Mouse (Mus musculus) left cerebral cortex, adult 8-10 months (tissue): ENCODE measurements around the gene Cd7. TPM values are rescaled to one million over a fixed set of nuclear protein-coding genes. Genes with fewer than 3 reads are reported as not detected.

ENCODE experiments used
- DNase-seq, 2 experiments: peaks; one replicate each; pipeline ENCODE4 v3.0.0; 2022; ENCODE audit warnings: low spot score in 2 of 2
- total RNA-seq, 4 experiments: library from RNA; stranded (reverse); gene quantifications; 2 replicates each; pipeline ENCODE4 v1.2.4; 2022

Cd7 gene
- total RNA-seq, 4 experiments from 2014 or later: 1.3 to 2.7 (median 1.4) TPM

DNA sequence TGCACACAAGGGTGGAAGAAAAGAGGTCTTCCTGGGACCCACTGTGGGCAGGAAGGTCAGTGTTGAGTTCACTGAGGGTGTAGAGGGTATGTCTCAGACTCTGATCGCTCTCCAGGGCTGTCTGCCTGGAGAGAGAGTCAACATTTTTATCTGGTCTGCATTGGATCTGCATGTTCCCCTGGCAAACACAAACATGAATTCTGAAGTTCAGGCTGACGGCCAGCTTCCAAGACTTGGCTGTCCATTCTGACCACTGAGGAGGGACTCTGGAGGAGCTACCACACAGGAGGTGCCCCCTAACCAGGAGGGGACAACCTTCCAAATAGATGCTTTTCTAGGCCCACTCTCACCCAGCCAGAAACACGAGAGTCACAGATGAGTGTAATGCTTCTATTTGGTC, 47.4 kb downstream of the Cd7 start:
- no peak for DNase-seq

DNA sequence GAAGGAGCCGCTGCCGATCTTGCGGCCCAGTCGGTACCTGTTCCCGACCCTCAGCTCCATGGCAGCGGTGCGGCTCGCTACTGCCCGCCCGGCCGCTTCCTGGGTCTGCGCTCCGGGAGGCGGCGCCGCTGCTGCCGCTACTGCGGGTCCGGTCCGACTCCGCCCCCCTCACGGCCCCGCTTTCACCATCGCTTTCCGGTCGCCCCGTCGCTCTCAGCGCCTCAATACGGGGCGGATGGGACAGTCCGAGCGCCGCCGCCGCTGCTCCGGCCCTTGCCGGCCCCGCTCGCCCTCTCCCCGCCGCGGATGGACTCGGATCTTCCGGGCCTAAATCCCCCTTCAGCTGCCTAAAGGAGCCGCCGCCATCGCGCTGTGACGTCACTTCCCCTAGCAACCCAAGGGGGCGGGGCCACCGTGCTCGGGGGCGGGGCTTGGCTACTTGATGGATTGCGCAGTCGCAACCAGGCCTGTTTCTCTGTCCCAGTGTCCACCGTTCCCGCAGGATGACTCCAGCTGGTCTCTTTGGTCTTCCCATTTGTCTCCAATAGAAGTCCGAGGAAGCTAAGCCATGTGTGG, 48.2 kb downstream of the Cd7 start, which contains the start of gene Csnk1d:
Gene Csnk1d, minus strand, starts transcription at position 380 of the 576 bp plus-strand sequence.
- DNase-seq: peak; percentile 96 to 100

- DNase-seq: no peak
Measured at GRCm38 (mm10) chr11:120990126-120990781, 49.0 kb downstream of the Cd7 start.

DNA sequence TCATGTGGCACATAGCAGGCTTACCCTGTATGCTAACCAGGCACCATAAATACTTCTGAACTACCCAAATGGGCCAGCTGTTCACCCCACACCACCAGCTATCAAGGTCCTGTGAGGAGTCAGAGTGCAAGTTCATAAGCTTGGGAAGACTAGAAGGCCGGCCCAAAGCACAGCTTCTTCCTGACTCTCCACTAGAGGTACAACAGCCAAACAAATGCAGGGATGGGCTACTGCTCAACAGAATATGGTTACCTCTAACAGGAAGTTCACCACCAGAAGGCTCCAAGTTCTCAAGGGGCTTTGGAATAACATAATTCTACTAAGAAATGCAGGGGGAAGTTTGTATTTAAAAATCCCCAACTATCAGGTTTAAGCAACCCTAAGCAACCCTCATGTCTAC, 49.7 kb downstream of the Cd7 start:
- DNase-seq: no peak

GRCm38 (mm10) chr11:120988410-120988809, 50.8 kb downstream of the Cd7 start:
- no peak for DNase-seq

DNA sequence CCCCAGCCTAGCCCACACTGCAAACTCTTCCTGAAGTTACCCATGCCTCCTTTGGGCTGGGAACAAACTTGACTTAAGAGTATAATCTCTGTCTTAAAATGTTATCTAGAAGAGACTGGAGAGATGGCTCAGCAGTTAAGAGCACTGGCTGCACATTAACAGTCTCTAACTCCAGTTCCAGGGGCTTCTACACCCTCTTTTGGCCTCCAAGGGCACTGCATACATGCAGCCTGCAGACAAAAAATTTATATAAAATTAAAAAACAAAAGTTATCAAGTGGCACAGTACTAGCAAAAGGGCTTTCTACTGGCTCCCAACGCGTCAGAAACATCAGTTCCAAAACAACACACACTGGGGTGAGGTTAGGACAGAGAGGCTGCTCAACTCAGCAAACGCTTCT, 51.6 kb downstream of the Cd7 start:
- no peak for DNase-seq

Other genes starting within 250 kb of the Cd7 start
- 10 to 100 TPM; 41.4 to 47.9 (median 46.1) TPM for gene Dus1l, start 243.0 kb downstream of the Cd7 start, total RNA-seq
- 100 to 1,000 TPM; 176 to 199 (median 193) TPM for gene Fasn, start 214.9 kb downstream of the Cd7 start, total RNA-seq
- gene Ccdc57, start 106.5 kb downstream of the Cd7 start, total RNA-seq: 1 to 10 TPM; 8.4 to 9.8 (median 9.0) TPM
- 1 to 10 TPM; 3.9 to 9.3 (median 7.8) TPM for gene Slc16a3, start 90.9 kb downstream of the Cd7 start, total RNA-seq
- gene Csnk1d, start 48.1 kb downstream of the Cd7 start, total RNA-seq: 100 to 1,000 TPM; 112 to 116 (median 113) TPM
- gene Sectm1b, start 24.2 kb upstream of the Cd7 start, total RNA-seq: not detected
- gene Sectm1a, start 41.8 kb upstream of the Cd7 start, total RNA-seq: not detected
- gene Tex19.2, start 79.3 kb upstream of the Cd7 start, total RNA-seq: not detected
- gene Tex19.1, start 106.7 kb upstream of the Cd7 start, total RNA-seq: not detected
- gene Uts2r, start 120.9 kb upstream of the Cd7 start, total RNA-seq: under 1 TPM in 3 of 4 experiments, not detected in 1; 0.18 to 0.50 (median 0.37) TPM
- gene Hexdc, start 165.0 kb upstream of the Cd7 start, total RNA-seq: 10 to 100 TPM; 20.8 to 27.9 (median 24.8) TPM
- 10 to 100 TPM in 1 of 4 experiments, 1 to 10 TPM in 3; 7.5 to 10.2 (median 9.5) TPM for gene Ogfod3, start 165.3 kb upstream of the Cd7 start, total RNA-seq
- 10 to 100 TPM; 19.2 to 25.9 (median 23.0) TPM for gene Cybc1, start 189.9 kb upstream of the Cd7 start, total RNA-seq
- gene Narf, start 197.8 kb upstream of the Cd7 start, total RNA-seq: 10 to 100 TPM; 44.1 to 61.8 (median 51.2) TPM
- gene Foxk2, start 220.6 kb upstream of the Cd7 start, total RNA-seq: 10 to 100 TPM; 78.2 to 84.7 (median 79.9) TPM